Mouse (Mus musculus) embryonic facial prominence, embryonic 13.5 days (tissue): ENCODE data around the gene Ccdc117. TPM values are rescaled to one million over a fixed set of nuclear protein-coding genes. Genes with fewer than 3 reads are reported as not detected.
A peak's percentile ranks its signal among the peaks of the same experiment; 100 is the strongest.

Experiments
- ATAC-seq: fragments of 200-750 bp; cut with Nextera tagmentation; 2 replicates; pipeline ENCODE4 v1.8.0; 2017; ENCODE audit warnings: low read depth; ENCODE audit not compliant: insufficient number of reproducible peaks, insufficient read depth, low FRiP score, low TSS enrichment
- H3K27ac ChIP-seq: fragments of 300-500 bp; sonication (generic); 2 replicates; pipeline ENCODE4 v1.5.1; 2015; ENCODE audit warnings: moderate library complexity, mild to moderate bottlenecking, inconsistent platforms
- H3K27me3 ChIP-seq: fragments of 300-500 bp; sonication (generic); 2 replicates; pipeline ENCODE4 v1.6.1; 2015; ENCODE audit warnings: mild to moderate bottlenecking, inconsistent platforms
- H3K36me3 ChIP-seq: fragments of 300-500 bp; sonication (generic); 2 replicates; pipeline ENCODE4 v1.6.1; 2015; ENCODE audit warnings: mild to moderate bottlenecking, inconsistent platforms
- H3K4me1 ChIP-seq: fragments of 300-500 bp; sonication (generic); 2 replicates; pipeline ENCODE4 v1.6.1; 2015; ENCODE audit warnings: inconsistent platforms
- H3K4me2 ChIP-seq: fragments of 300-500 bp; sonication (generic); 2 replicates; pipeline ENCODE4 v1.6.1; 2015; ENCODE audit warnings: moderate library complexity, mild to moderate bottlenecking, inconsistent platforms
- H3K4me3 ChIP-seq: fragments of 300-500 bp; sonication (generic); 2 replicates; pipeline ENCODE4 v1.5.1; 2015; ENCODE audit warnings: mild to moderate bottlenecking, inconsistent platforms
- H3K9ac ChIP-seq: fragments of 300-500 bp; sonication (generic); 2 replicates; pipeline ENCODE4 v1.6.1; 2015; ENCODE audit warnings: mild to moderate bottlenecking, inconsistent platforms
- H3K9me3 ChIP-seq: fragments of 300-500 bp; sonication (generic); 2 replicates; pipeline ENCODE4 v1.6.1; 2016; ENCODE audit warnings: inconsistent platforms
- WGBS: fragments of 180-500 bp; shearing (Covaris S2); methylation state at CpG from one replicate; pipeline ENCODE4 v1.1.7; 2015; ENCODE audit warnings: mixed read lengths; 5-methylcytosine and 5-hydroxymethylcytosine counted together
- polyA plus RNA-seq: library from polyadenylated mRNA; unstranded; fragments of >200 nt; fragmentation: Nextera tagmentation; extraction: Ambion mirVana; gene quantifications from 2 replicates; pipeline ENCODE4 v1.2.1, GENCODE M21; 2015

Ccdc117 gene
- polyA plus RNA-seq, 1 experiment from 2014 or later: 18.7 TPM

GRCm38 (mm10) chr11:5530172-5530571 is 11.8 kb downstream of the Ccdc117 start:
- WGBS: 80% methylated on average over 5 of the region's 5 CpGs
- Histone ChIP-seq H3K27ac (no peak overlapping the region), H3K9ac (no peak overlapping the region), H3K4me2 (no peak overlapping the region), H3K4me1 (no peaks in the 10 kb centered on the region), H3K27me3 (no peaks in the 10 kb centered on the region), H3K4me3 (no peak overlapping the region), H3K36me3 (peaks cover 90% of the 10 kb centered on the region), H3K9me3 (no peaks in the 10 kb centered on the region)
- ATAC-seq: no peak

DNA sequence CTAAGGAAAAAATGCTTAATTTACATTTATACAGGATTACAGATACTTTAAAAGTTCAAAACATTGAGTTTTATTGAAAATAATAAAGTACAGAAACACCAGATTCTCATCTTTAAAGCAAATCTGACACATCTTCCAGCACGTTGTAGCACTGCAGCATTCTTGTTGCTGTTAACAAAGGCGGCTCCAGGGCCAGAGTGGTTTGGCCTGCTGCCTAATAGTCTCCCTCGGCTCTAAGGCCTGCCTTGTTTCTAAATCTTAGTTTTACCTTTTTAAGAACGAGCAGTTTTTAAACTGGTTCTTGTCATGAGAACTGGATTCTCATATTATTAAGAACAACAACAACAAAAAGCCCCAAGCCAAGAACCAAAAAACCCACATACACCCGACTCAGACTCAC is 13.1 kb downstream of the Ccdc117 start:
- H3K4me1 ChIP-seq: peaks cover 3% of the 10 kb centered on the region; the same call in 1 of the 2 replicates
- H3K4me3 ChIP-seq: no peak overlapping the region
- 67% methylated on average over 5 of the region's 5 CpGs for WGBS
- H3K27ac ChIP-seq: no peak overlapping the region
- H3K9ac ChIP-seq: no peak overlapping the region
- ATAC-seq: no peak
- peaks cover 90% of the 10 kb centered on the region for H3K36me3 ChIP-seq
- no peaks in the 10 kb centered on the region for H3K9me3 ChIP-seq
- no peak overlapping the region for H3K4me2 ChIP-seq
- no peaks in the 10 kb centered on the region for H3K27me3 ChIP-seq

DNA sequence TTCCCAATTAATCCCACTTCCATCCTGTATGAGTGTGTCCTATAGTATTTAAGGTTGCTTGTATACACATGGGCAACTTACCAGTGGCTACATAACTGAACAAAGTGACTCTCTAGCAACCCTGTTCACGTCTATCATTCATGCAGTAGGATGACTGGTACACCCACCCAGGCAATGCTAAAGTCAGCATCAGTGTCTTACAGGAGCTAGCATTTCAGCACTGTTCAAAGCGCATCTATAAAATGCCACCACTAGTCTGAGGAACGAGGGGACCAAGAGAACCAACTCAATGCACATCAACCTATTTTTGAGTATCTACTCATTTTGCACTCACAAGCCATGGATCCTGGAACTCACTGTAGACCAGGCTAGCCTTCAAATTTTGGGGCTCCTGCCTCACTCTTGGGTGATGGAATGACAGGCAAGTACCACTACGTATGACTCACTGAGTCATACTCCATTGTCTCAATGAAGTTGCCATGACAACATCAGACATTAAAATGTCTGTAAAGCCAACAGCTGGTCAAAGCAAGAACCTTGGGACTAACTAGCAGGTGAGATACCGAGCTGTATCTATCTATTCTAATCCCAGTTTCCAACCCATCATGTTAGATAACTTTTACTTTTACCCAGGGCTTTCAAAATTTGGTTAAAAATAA is 14.0 kb downstream of the Ccdc117 start:
- Histone ChIP-seq H3K27ac (no peak overlapping the region), H3K27me3 (no peaks in the 10 kb centered on the region), H3K9me3 (no peaks in the 10 kb centered on the region), H3K4me3 (no peak overlapping the region), H3K9ac (no peak overlapping the region), H3K4me2 (no peak overlapping the region), H3K36me3 (peaks cover 90% of the 10 kb centered on the region), H3K4me1 (peaks cover 12% of the 10 kb centered on the region)
- no peak for ATAC-seq
- 86% methylated on average over 5 of the region's 5 CpGs for whole genome bisulfite sequencing

- WGBS: 89% methylated on average over 7 of the region's 7 CpGs
- H3K9ac ChIP-seq: no peak overlapping the region
- H3K9me3 ChIP-seq: no peaks in the 10 kb centered on the region
- H3K27me3 ChIP-seq: no peaks in the 10 kb centered on the region
- H3K4me2 ChIP-seq: no peak overlapping the region
- ATAC-seq: no peak
- no peak overlapping the region for H3K4me3 ChIP-seq
- H3K27ac ChIP-seq: no peak overlapping the region
- H3K36me3 ChIP-seq: peaks cover 84% of the 10 kb centered on the region
- H3K4me1 ChIP-seq: peaks cover 22% of the 10 kb centered on the region
Measured at GRCm38 (mm10) chr11:5526573-5527439, 15.2 kb downstream of the Ccdc117 start.

DNA sequence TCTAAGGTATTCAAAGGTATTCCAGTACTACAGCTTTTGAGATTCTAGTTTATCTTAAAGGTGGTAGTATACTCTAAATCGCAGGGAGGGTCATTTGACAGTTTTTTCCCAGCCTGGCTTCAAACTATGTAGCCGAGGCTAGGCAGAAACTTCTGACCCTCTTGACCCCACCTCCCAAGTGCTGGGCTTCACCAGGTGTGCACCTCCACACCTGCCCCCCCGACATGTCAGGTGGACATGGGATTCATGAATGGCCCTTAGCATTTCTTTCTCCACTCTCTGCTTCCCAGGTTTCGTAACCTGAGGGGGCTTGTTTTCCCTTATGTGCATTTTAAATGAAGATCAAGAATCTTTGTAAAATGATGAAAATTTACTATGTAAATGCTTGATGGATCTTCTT is 16.6 kb downstream of the Ccdc117 start:
- Histone ChIP-seq H3K9me3 (no peaks in the 10 kb centered on the region), H3K36me3 (peaks cover 70% of the 10 kb centered on the region), H3K27ac (no peak overlapping the region), H3K27me3 (no peaks in the 10 kb centered on the region), H3K4me3 (no peak overlapping the region), H3K4me2 (no peak overlapping the region), H3K9ac (no peak overlapping the region), H3K4me1 (peaks cover 22% of the 10 kb centered on the region)
- 85% methylated on average over 4 of the region's 4 CpGs for WGBS
- no peak for ATAC-seq

- Histone ChIP-seq H3K36me3 (peaks cover 50% of the 10 kb centered on the region), H3K4me2 (peak overlapping the region; percentile 66), H3K9me3 (no peaks in the 10 kb centered on the region), H3K4me1 (peaks cover 30% of the 10 kb centered on the region), H3K9ac (no peak overlapping the region), H3K27ac (no peak overlapping the region), H3K4me3 (peak overlapping the region; percentile 97), H3K27me3 (no peaks in the 10 kb centered on the region)
- 85% methylated on average over 11 of the region's 11 CpGs for WGBS
- no peak for ATAC-seq
Measured at GRCm38 (mm10) chr11:5522798-5523415, 19.1 kb downstream of the Ccdc117 start.

GRCm38 (mm10) chr11:5521516-5522291 is 20.3 kb downstream of the Ccdc117 start:
- ATAC-seq: no peak
- under 1% methylated on average over 34 of the region's 34 CpGs for WGBS
- H3K4me3 ChIP-seq: peak overlapping the region; percentile 97

GRCm38 (mm10) chr11:5521266-5521515 is 20.8 kb downstream of the Ccdc117 start:
- Histone ChIP-seq H3K9ac (peak overlapping the region; percentile 97), H3K4me2 (peak overlapping the region; percentile 66), H3K36me3 (peaks cover 38% of the 10 kb centered on the region), H3K27ac (peak overlapping the region; percentile 90), H3K4me1 (peaks cover 33% of the 10 kb centered on the region), H3K27me3 (no peaks in the 10 kb centered on the region), H3K9me3 (no peaks in the 10 kb centered on the region), H3K4me3 (peak overlapping the region; percentile 97)
- WGBS: under 1% methylated on average over 13 of the region's 13 CpGs
- no peak for ATAC-seq

More at GRCm38 (mm10) chr11:5521516-5522291, 20.3 kb downstream of the Ccdc117 start:
- Histone ChIP-seq H3K4me1 (peaks cover 33% of the 10 kb centered on the region), H3K27me3 (no peaks in the 10 kb centered on the region), H3K9ac (peak overlapping the region; percentile 97), H3K9me3 (no peaks in the 10 kb centered on the region), H3K27ac (peak overlapping the region; percentile 90), H3K36me3 (peaks cover 44% of the 10 kb centered on the region), H3K4me2 (peak overlapping the region; percentile 66)

DNA sequence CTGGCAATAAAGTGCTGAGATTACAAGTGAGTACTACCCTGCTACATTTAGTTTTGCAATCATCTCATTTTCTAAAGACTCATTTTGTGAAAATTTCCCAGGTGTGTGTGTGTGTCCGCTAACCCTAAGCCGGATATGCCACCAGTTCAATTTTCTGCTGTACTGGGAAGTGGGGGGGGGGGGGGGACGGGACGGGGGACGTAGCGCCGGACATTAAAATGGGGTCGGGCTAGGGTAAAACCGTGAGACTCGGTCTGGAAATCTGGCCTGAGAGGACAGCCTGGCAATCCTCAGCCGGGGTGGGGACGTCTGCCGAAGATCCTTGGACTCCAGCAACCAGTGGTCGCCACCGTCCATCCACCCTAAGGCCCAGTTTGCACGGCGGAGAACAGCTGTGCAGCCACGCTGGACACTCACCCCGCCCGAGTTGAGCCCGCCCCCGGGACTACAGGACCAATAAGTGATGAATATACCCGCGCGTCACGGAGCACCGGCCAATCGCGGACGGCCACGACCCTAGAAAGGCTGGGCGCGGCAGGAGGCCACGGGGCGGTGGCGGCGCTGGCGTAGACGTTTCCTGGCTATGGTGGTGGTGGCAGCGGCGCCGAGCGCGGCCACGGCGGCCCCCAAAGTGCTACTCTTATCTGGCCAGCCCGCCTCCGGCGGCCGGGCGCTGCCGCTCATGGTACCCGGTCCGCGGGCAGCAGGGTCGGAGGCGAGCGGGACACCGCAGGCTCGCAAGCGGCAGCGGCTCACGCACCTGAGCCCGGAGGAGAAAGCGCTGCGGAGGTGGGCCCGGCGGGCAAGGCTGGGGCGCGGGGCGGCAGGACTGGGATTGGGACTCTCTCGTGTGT is 21.3 kb downstream of the Ccdc117 start, which contains the start of gene Xbp1:
Gene Xbp1 (plus strand): TSS at position 248 of the 854 bp plus-strand sequence.
- peak; percentile 91 for ATAC-seq
- Histone ChIP-seq H3K4me3 (peak within 1 kb of the TSS; percentile 97), H3K4me2 (peak within 1 kb of the TSS; percentile 66), H3K27me3 (no peaks in the 10 kb centered on the region), H3K27ac (peak within 1 kb of the TSS; percentile 90), H3K9me3 (no peaks in the 10 kb centered on the region), H3K4me1 (peaks cover 33% of the 10 kb centered on the region), H3K9ac (peak within 1 kb of the TSS; percentile 97), H3K36me3 (peaks cover 33% of the 10 kb centered on the region)
- under 1% methylated on average over 72 of the region's 72 CpGs for WGBS

DNA sequence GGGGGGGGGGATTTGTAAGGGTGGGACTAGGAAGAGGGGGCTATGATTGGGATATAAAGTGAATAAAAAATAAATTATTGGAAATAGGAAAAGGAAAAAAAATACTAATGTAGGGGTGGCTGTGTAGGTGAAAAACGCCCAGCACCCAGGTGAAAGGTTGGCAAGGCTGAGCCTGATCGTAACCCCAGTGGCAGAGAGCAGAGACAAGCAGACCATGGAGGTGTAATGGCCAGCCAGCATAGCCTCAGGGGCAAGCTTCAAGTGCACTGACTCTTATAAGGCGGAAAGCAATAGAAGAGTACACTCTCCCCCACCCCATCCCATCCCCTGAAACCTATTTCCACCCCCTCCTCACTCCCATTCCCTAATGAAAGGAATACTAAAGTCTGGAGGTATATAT is 22.3 kb downstream of the Ccdc117 start:
- Histone ChIP-seq H3K27me3 (no peaks in the 10 kb centered on the region), H3K9ac (0 out of 2 replicates have a peak overlapping the region, but pooled peaks have one; percentile 97), H3K27ac (peak overlapping the region; percentile 90; the same call in 1 of the 2 replicates), H3K4me1 (peaks cover 33% of the 10 kb centered on the region), H3K4me3 (peak overlapping the region; percentile 97), H3K9me3 (no peaks in the 10 kb centered on the region), H3K4me2 (peak overlapping the region; percentile 66), H3K36me3 (peaks cover 23% of the 10 kb centered on the region)
- ATAC-seq: no peak
- WGBS: 78% methylated on average over 3 of the region's 3 CpGs
